Mouse (Mus musculus) left cerebral cortex, postnatal 36 days (tissue): Measurements from ENCODE around the gene Snd1. TPM values are rescaled to one million over a fixed set of nuclear protein-coding genes. Genes with fewer than 3 reads are reported as not detected.

Source experiments
- DNase-seq, 2 experiments: peaks; one replicate each; pipeline ENCODE4 v3.0.0; 2021 to 2022; ENCODE audit warnings: low spot score in 2 of 2, mixed read lengths in 1 of 2
- intact Hi-C: fragments of 180-260 bp; cut with DNase I; formaldehyde crosslinking; loops from one replicate; pipeline ENCODE4 v1.15.1; 2025
- total RNA-seq, 2 experiments: library from RNA; stranded (reverse); gene quantifications; 2 replicates each; pipeline ENCODE4 v1.2.3; 2021

The Snd1 gene
- total RNA-seq = 10 to 100 TPM; 81.3 to 82.8 TPM

GRCm38 (mm10) chr6:28474839-28475238 lies at the start of gene Snd1:
TSS of gene Snd1 (plus strand) at chr6:28475139.
- intact Hi-C loops = no loop called here
- no peak for DNase-seq

- intact Hi-C loops = no loop called here
- DNase-seq = no peak
Observed at GRCm38 (mm10) chr6:28427096-28427839, 47.7 kb upstream of the Snd1 start, which contains the start of gene Fscn3. TSS of gene Fscn3 (plus strand) at chr6:28427789.

- DNase-seq = no peak
Observed at GRCm38 (mm10) chr6:28428290-28428689, 46.6 kb upstream of the Snd1 start, which contains the start of gene Gcc1. TSS of gene Gcc1 (minus strand) at chr6:28428390.

GRCm38 (mm10) chr6:28429870-28430269 lies 45.1 kb upstream of the Snd1 start:
- no peak for DNase-seq
- intact Hi-C loops = no loop called here

More at GRCm38 (mm10) chr6:28428290-28428689, 46.6 kb upstream of the Snd1 start, which contains the start of gene Gcc1:
- intact Hi-C loops = no loop called here

- intact Hi-C loops = no loop called here
- DNase-seq = no peak
Observed at GRCm38 (mm10) chr6:28430795-28431537, 44.0 kb upstream of the Snd1 start.

GRCm38 (mm10) chr6:28431538-28431855 lies 43.4 kb upstream of the Snd1 start:
- intact Hi-C loops = no loop called here
- DNase-seq = no peak

- intact Hi-C loops = no loop called here
- no peak for DNase-seq
Observed at GRCm38 (mm10) chr6:28447937-28448336, 27.0 kb upstream of the Snd1 start.

- no peak for DNase-seq
- intact Hi-C loops = no loop called here
Observed at GRCm38 (mm10) chr6:28449253-28449652, 25.7 kb upstream of the Snd1 start, which contains the start of gene Pax4. TSS of gene Pax4 (minus strand) at chr6:28449353.

GRCm38 (mm10) chr6:28450481-28450880 lies 24.5 kb upstream of the Snd1 start:
- intact Hi-C loops = no loop called here

GRCm38 (mm10) chr6:28450977-28451376 lies 24.0 kb upstream of the Snd1 start:
- intact Hi-C loops = no loop called here
- DNase-seq = no peak

More at GRCm38 (mm10) chr6:28450481-28450880, 24.5 kb upstream of the Snd1 start:
- DNase-seq = no peak

- intact Hi-C loops = no loop called here
Observed at GRCm38 (mm10) chr6:28459221-28459668, 15.7 kb upstream of the Snd1 start.

GRCm38 (mm10) chr6:28460534-28460933 lies 14.4 kb upstream of the Snd1 start:
- DNase-seq = peak; percentile 26 to 33
- intact Hi-C loops = no loop called here

More at GRCm38 (mm10) chr6:28459221-28459668, 15.7 kb upstream of the Snd1 start:
- no peak for DNase-seq

- DNase-seq = no peak
- intact Hi-C loops = no loop called here
Observed at GRCm38 (mm10) chr6:28464630-28465029, 10.3 kb upstream of the Snd1 start.

GRCm38 (mm10) chr6:28470017-28470602 lies 4.8 kb upstream of the Snd1 start:
- no peak for DNase-seq
- intact Hi-C loops = no loop called here

GRCm38 (mm10) chr6:28470621-28471020 lies 4.3 kb upstream of the Snd1 start:
- intact Hi-C loops = no loop called here
- DNase-seq = no peak

GRCm38 (mm10) chr6:28471284-28472035 lies 3.5 kb upstream of the Snd1 start:
- intact Hi-C loops = no loop called here
- DNase-seq = no peak

- intact Hi-C loops = no loop called here
- DNase-seq = no peak
Observed at GRCm38 (mm10) chr6:28474211-28474610, 728 bp upstream of the Snd1 start.

GRCm38 (mm10) chr6:28479865-28480751 lies 5.2 kb downstream of the Snd1 start:
- intact Hi-C loops = loop anchor here (5.0 kb wide), 1 partner anchor 58 kb away; the partner anchor contains the start of gene Arf5
- peak; percentile 99 for DNase-seq
